Mouse (Mus musculus) ovary, postnatal 14 days (tissue): ENCODE results near the gene Asgr2.
"Not testable (repeated sequence)": the region's sequence is repeated elsewhere in the genome, so short reads cannot be mapped to it uniquely, and the experiment has no call there.

Experiments used
- DNase-seq: peaks from one replicate; pipeline ENCODE4 v3.0.0; 2022; ENCODE audit warnings: low spot score

Gene Asgr2

GRCm38 (mm10) chr11:70091986-70092783, at the start of gene Asgr2:
Gene Asgr2 (plus strand): TSS chr11:70092644.
- peak; percentile 21 for DNase-seq

- DNase-seq, result no peak
Measured at GRCm38 (mm10) chr11:70043665-70044064, 48.8 kb upstream of the Asgr2 start.

GRCm38 (mm10) chr11:70045435-70045834, 47.0 kb upstream of the Asgr2 start:
- DNase-seq, result no peak

GRCm38 (mm10) chr11:70049366-70049765, 43.1 kb upstream of the Asgr2 start:
- DNase-seq, result no peak

GRCm38 (mm10) chr11:70049816-70050215, 42.6 kb upstream of the Asgr2 start:
- DNase-seq, result no peak

- no peak for DNase-seq
Measured at GRCm38 (mm10) chr11:70053156-70053555, 39.3 kb upstream of the Asgr2 start.

- no peak for DNase-seq
Measured at GRCm38 (mm10) chr11:70053898-70054570, 38.4 kb upstream of the Asgr2 start, which contains the start of gene Asgr1. Gene Asgr1 (plus strand): TSS chr11:70054085.

- peak; percentile 84 for DNase-seq
Measured at GRCm38 (mm10) chr11:70055618-70056214, 36.7 kb upstream of the Asgr2 start.

GRCm38 (mm10) chr11:70057805-70058204, 34.6 kb upstream of the Asgr2 start:
- DNase-seq, result no peak

- no peak for DNase-seq
Measured at GRCm38 (mm10) chr11:70059930-70060329, 32.5 kb upstream of the Asgr2 start.

- DNase-seq, result no peak
Measured at GRCm38 (mm10) chr11:70063053-70063452, 29.4 kb upstream of the Asgr2 start.

- DNase-seq, result no peak
Measured at GRCm38 (mm10) chr11:70066701-70067100, 25.7 kb upstream of the Asgr2 start.

GRCm38 (mm10) chr11:70068245-70068644, 24.2 kb upstream of the Asgr2 start:
- no peak for DNase-seq

GRCm38 (mm10) chr11:70070057-70070456, 22.4 kb upstream of the Asgr2 start:
- no peak for DNase-seq

GRCm38 (mm10) chr11:70070603-70071002, 21.8 kb upstream of the Asgr2 start:
- DNase-seq, result not testable (repeated sequence)

- DNase-seq, result peak; percentile 76
Measured at GRCm38 (mm10) chr11:70074379-70075071, 17.9 kb upstream of the Asgr2 start.

GRCm38 (mm10) chr11:70075581-70075980, 16.9 kb upstream of the Asgr2 start:
- no peak for DNase-seq

- DNase-seq, result no peak
Measured at GRCm38 (mm10) chr11:70077441-70077840, 15.0 kb upstream of the Asgr2 start.

GRCm38 (mm10) chr11:70079175-70079574, 13.3 kb upstream of the Asgr2 start:
- no peak for DNase-seq

GRCm38 (mm10) chr11:70079928-70080327, 12.5 kb upstream of the Asgr2 start:
- no peak for DNase-seq

GRCm38 (mm10) chr11:70080803-70081590, 11.4 kb upstream of the Asgr2 start:
- no peak for DNase-seq
